Mouse (Mus musculus) myocyte (in vitro differentiated cells): ENCODE measurements around the gene Slc9a1.

Source experiments
- E2F4 ChIP-seq: IDR thresholded peaks from one replicate; pipeline ENCODE4 v1.6.1; 2011; ENCODE audit warnings: mild to moderate bottlenecking, control low read depth, moderate library complexity; ENCODE audit not compliant: insufficient read depth
- MAX ChIP-seq: IDR thresholded peaks from one replicate; pipeline ENCODE4 v1.6.1; 2011; ENCODE audit warnings: low read depth, mild to moderate bottlenecking, control low read depth
- POLR2A ChIP-seq: IDR thresholded peaks from one replicate; pipeline ENCODE4 v1.6.1; 2011; ENCODE audit warnings: low read depth, mild to moderate bottlenecking, control low read depth, moderate library complexity; ENCODE audit not compliant: insufficient read length
- REST ChIP-seq: IDR thresholded peaks from one replicate; pipeline ENCODE4 v1.6.1; 2011; ENCODE audit warnings: mild to moderate bottlenecking, control low read depth, moderate library complexity; ENCODE audit not compliant: insufficient read depth, insufficient read length

GRCm38 (mm10) chr4:133387053-133387452, 17.5 kb downstream of the Slc9a1 start:
- TF ChIP-seq E2F4, result no peak
- TF ChIP-seq POLR2A, result no peak
- TF ChIP-seq REST, result no peak
- TF ChIP-seq MAX, result no peak
